Mouse (Mus musculus) E14TG2a.4 (cell line): Measurements from ENCODE around the gene Pcyt2.
A peak's percentile ranks its signal among the peaks of the same experiment; 100 is the strongest.

Source experiments
- H3K27me3 ChIP-seq: 2 replicates; pipeline ENCODE4 v1.6.1; 2014; ENCODE audit warnings: low read length, control low read depth; ENCODE audit not compliant: insufficient read depth
- H3K36me3 ChIP-seq: 2 replicates; pipeline ENCODE4 v1.6.1; 2014; ENCODE audit warnings: low read length, control low read depth; ENCODE audit not compliant: insufficient read depth
- H3K4me1 ChIP-seq: replicated peaks from 2 replicates; pipeline ENCODE4 v1.6.1; 2014; ENCODE audit warnings: low read depth, low read length, control low read depth
- H3K4me3 ChIP-seq: replicated peaks from 2 replicates; pipeline ENCODE4 v1.5.1; 2014; ENCODE audit warnings: mild to moderate bottlenecking, low read length
- H3K9me3 ChIP-seq: 2 replicates; pipeline ENCODE4 v1.6.1; 2014; ENCODE audit warnings: low read length, control low read depth
- CTCF ChIP-seq: conservative IDR thresholded peaks from 2 replicates; pipeline ENCODE4 v1.5.1; 2014; ENCODE audit warnings: low read length
- NANOG ChIP-seq: IDR thresholded peaks from 2 replicates; pipeline ENCODE4 v1.6.1; 2014; ENCODE audit warnings: borderline replicate concordance, low read length, mixed read lengths
- POU5F1 ChIP-seq: IDR thresholded peaks from 2 replicates; pipeline ENCODE4 v1.6.1; 2014; ENCODE audit warnings: low read length, borderline replicate concordance

The Pcyt2 gene

GRCm38 (mm10) chr11:120571122-120571521 is 46.6 kb downstream of the Pcyt2 start:
- no peaks in the 10 kb centered on the region for H3K27me3 ChIP-seq
- TF ChIP-seq POU5F1 (no peak), CTCF (no peak), NANOG (no peak)
- H3K4me1 ChIP-seq = peaks cover 41% of the 10 kb centered on the region
- H3K4me3 ChIP-seq = peak overlapping the region; percentile 99
- H3K9me3 ChIP-seq = no peaks in the 10 kb centered on the region
- H3K36me3 ChIP-seq = peaks cover 60% of the 10 kb centered on the region

DNA sequence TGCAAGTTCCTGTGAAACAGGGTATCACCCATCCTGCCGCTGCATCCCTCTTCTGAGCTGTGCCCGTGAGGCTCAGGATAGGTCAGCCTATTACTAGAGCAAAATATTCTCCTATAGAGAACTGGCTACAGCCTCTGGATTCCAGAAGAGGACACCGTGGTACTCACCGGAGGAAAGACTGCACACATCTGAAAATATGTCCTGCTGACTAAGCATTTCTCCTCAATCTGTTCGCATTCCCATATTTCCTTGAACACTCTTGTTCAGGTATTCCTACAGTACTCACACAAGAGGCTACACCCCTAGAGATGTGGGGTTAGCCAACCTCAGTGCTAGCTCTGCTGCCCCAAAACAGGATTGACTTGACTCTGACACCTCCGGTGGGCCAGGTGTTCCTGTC is 49.4 kb downstream of the Pcyt2 start:
- H3K27me3 ChIP-seq = no peaks in the 10 kb centered on the region
- H3K9me3 ChIP-seq = no peaks in the 10 kb centered on the region
- H3K4me1 ChIP-seq = peaks cover 35% of the 10 kb centered on the region
- no peak for TF ChIP-seq CTCF
- peaks cover 86% of the 10 kb centered on the region for H3K36me3 ChIP-seq
- no peak overlapping the region for H3K4me3 ChIP-seq

DNA sequence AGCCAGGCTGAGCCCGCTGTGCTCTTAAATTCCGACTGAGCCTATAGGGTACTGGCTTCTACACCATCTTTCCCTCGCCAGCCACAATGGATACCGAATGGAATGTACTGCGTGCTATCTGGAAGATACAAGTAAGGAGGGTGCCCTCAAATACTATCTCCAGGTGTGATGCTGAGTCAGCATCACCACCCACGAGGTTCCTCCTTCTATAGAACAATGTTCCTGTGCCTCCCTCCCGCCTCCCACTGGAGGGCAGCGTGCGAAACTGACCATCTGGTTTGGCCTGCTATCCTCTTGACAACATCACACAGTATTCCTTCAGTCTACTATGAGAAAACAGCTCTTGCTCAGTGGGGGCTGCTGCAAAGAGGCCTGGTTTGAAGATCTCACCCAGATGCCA is 52.6 kb downstream of the Pcyt2 start:
- peaks cover 22% of the 10 kb centered on the region for H3K4me1 ChIP-seq
- peaks cover 100% of the 10 kb centered on the region for H3K36me3 ChIP-seq
- H3K4me3 ChIP-seq = no peak overlapping the region
- no peak for TF ChIP-seq CTCF
- H3K9me3 ChIP-seq = no peaks in the 10 kb centered on the region
- no peaks in the 10 kb centered on the region for H3K27me3 ChIP-seq

- peaks cover 90% of the 10 kb centered on the region for H3K36me3 ChIP-seq
- no peak overlapping the region for H3K4me3 ChIP-seq
- no peaks in the 10 kb centered on the region for H3K27me3 ChIP-seq
- peaks cover 18% of the 10 kb centered on the region; the same call in 1 of the 2 replicates for H3K4me1 ChIP-seq
- TF ChIP-seq POU5F1 (no peak), CTCF (no peak), NANOG (no peak)
- H3K9me3 ChIP-seq = no peaks in the 10 kb centered on the region
Measured at GRCm38 (mm10) chr11:120562949-120563348, 54.8 kb downstream of the Pcyt2 start.

DNA sequence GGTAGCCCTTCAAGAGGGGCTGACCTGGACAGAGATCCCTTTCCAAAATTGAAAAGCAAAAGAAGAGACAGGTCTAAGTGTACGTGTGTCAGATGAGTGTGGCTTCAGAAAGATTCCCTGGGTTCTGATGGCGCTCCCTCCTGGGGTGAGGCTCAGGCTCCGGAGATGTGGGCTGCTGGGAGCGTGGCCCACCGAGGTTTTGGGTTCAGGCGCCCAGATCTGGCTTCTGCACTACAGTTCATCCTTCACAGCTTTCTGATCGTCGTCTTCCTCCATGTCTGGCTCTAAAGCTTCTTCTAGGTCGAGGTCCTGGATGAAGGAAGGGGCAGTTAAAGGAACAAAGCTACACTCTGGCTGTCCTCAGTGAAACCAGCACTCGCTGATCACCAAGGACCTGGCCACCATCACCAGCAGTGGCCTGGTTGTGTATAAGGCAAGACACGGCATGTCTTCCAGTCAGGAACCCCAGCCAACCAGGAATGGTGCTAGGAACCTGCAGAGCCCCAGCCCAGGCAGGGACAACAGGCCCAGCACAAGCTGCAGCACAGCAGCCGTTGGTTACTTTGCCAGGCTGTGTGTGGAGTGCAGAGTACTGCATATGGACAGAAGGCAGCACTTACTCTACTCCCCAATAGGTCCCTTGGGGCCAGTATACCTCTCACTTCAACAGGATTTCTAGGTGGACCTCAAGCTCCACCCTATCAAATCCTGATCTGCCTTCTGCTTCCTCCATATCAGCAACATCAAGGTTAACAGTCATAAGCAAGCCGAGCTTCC is 56.6 kb downstream of the Pcyt2 start:
- no peaks in the 10 kb centered on the region for H3K9me3 ChIP-seq
- peaks cover 13% of the 10 kb centered on the region; the same call in 1 of the 2 replicates for H3K4me1 ChIP-seq
- no peaks in the 10 kb centered on the region for H3K27me3 ChIP-seq
- no peak overlapping the region for H3K4me3 ChIP-seq
- TF ChIP-seq CTCF (no peak), NANOG (no peak), POU5F1 (no peak)
- peaks cover 72% of the 10 kb centered on the region for H3K36me3 ChIP-seq
